Mouse (Mus musculus) urinary bladder, postnatal 36 days (tissue): Measurements from ENCODE around the gene Txndc2.

Source experiments
- DNase-seq, 2 experiments: peaks; one replicate each; pipeline ENCODE4 v3.0.0; 2022; ENCODE audit warnings: low spot score in 2 of 2, mixed read lengths in 1 of 2

The Txndc2 gene

GRCm38 (mm10) chr17:65641734-65642218 is at the start of gene Txndc2:
TSS of gene Txndc2 (minus strand) at chr17:65642168.
- DNase-seq: no peak

- DNase-seq: peak in 1 of 2 experiments; percentile 28
Measured at GRCm38 (mm10) chr17:65683731-65684130, 41.8 kb upstream of the Txndc2 start.

GRCm38 (mm10) chr17:65683316-65683715 is 41.3 kb upstream of the Txndc2 start:
- DNase-seq: no peak

- DNase-seq: no peak
Measured at GRCm38 (mm10) chr17:65682071-65682680, 40.2 kb upstream of the Txndc2 start.

GRCm38 (mm10) chr17:65681516-65681915 is 39.5 kb upstream of the Txndc2 start:
- no peak for DNase-seq

GRCm38 (mm10) chr17:65680801-65681412 is 38.9 kb upstream of the Txndc2 start:
- no peak for DNase-seq

- no peak for DNase-seq
Measured at GRCm38 (mm10) chr17:65679806-65680446, 38.0 kb upstream of the Txndc2 start.

GRCm38 (mm10) chr17:65677742-65678141 is 35.8 kb upstream of the Txndc2 start:
- no peak for DNase-seq

- DNase-seq: no peak
Measured at GRCm38 (mm10) chr17:65676536-65676935, 34.6 kb upstream of the Txndc2 start.

GRCm38 (mm10) chr17:65675985-65676384 is 34.0 kb upstream of the Txndc2 start:
- DNase-seq: no peak

GRCm38 (mm10) chr17:65674710-65675171 is 32.8 kb upstream of the Txndc2 start:
- no peak for DNase-seq

GRCm38 (mm10) chr17:65672926-65673325 is 31.0 kb upstream of the Txndc2 start:
- DNase-seq: no peak

GRCm38 (mm10) chr17:65669061-65669460 is 27.1 kb upstream of the Txndc2 start:
- DNase-seq: no peak

GRCm38 (mm10) chr17:65667792-65668191 is 25.8 kb upstream of the Txndc2 start:
- no peak for DNase-seq

- DNase-seq: no peak
Measured at GRCm38 (mm10) chr17:65666388-65667161, 24.6 kb upstream of the Txndc2 start.

GRCm38 (mm10) chr17:65665786-65666387 is 23.9 kb upstream of the Txndc2 start:
- DNase-seq: no peak

GRCm38 (mm10) chr17:65663329-65664078 is 21.5 kb upstream of the Txndc2 start:
- no peak for DNase-seq

- no peak for DNase-seq
Measured at GRCm38 (mm10) chr17:65662662-65663061, 20.7 kb upstream of the Txndc2 start.

GRCm38 (mm10) chr17:65658416-65658815 is 16.4 kb upstream of the Txndc2 start:
- DNase-seq: no peak

GRCm38 (mm10) chr17:65657958-65658357 is 16.0 kb upstream of the Txndc2 start:
- no peak for DNase-seq

- no peak for DNase-seq
Measured at GRCm38 (mm10) chr17:65656731-65657130, 14.8 kb upstream of the Txndc2 start.
